Mouse (Mus musculus): ENCODE measurements at regions not wholly inside any gene's neighbourhood (a gene's known extent, or its start where the extent isn't known, plus 50 kb on each side); places are given as distances from the start of the nearest gene placed in this dataset.

GRCm38 (mm10) chr7:51790690-51791560 lies 70.9 kb upstream of the Gas2 start:
- peak; percentile 79 for DNase-seq (ENCODE audit: low spot score)

- no peak for DNase-seq (ENCODE audit: low spot score)
Measured at GRCm38 (mm10) chr7:51791561-51791863, 70.3 kb upstream of the Gas2 start.
